Mouse (Mus musculus) embryonic facial prominence, embryonic 15.5 days (tissue): Measurements from ENCODE around the gene Lsm14a. TPM values are rescaled to one million over a fixed set of nuclear protein-coding genes. Genes with fewer than 3 reads are reported as not detected.

ENCODE experiments used
- ATAC-seq: fragments of 200-750 bp; cut with Nextera tagmentation; 2 replicates; pipeline ENCODE4 v1.8.0; 2017; ENCODE audit warnings: low read depth, moderate TSS enrichment; ENCODE audit not compliant: insufficient number of reproducible peaks, low FRiP score, low TSS enrichment
- H3K27ac ChIP-seq: fragments of 300-500 bp; sonication (generic); replicated peaks from 2 replicates; pipeline ENCODE4 v1.5.1; 2015; ENCODE audit warnings: mild to moderate bottlenecking, inconsistent platforms
- H3K27me3 ChIP-seq: fragments of 300-500 bp; sonication (generic); 2 replicates; pipeline ENCODE4 v1.6.1; 2015; ENCODE audit warnings: inconsistent platforms
- H3K36me3 ChIP-seq: fragments of 300-500 bp; sonication (generic); 2 replicates; pipeline ENCODE4 v1.6.1; 2015; ENCODE audit warnings: mild to moderate bottlenecking, inconsistent platforms
- H3K4me1 ChIP-seq: fragments of 300-500 bp; sonication (generic); 2 replicates; pipeline ENCODE4 v1.6.1; 2015; ENCODE audit warnings: inconsistent platforms
- H3K4me2 ChIP-seq: fragments of 300-500 bp; sonication (generic); replicated peaks from 2 replicates; pipeline ENCODE4 v1.6.1; 2015; ENCODE audit warnings: mild to moderate bottlenecking, inconsistent platforms
- H3K4me3 ChIP-seq: fragments of 300-500 bp; sonication (generic); replicated peaks from 2 replicates; pipeline ENCODE4 v1.5.1; 2015; ENCODE audit warnings: mild to moderate bottlenecking, inconsistent platforms
- H3K9ac ChIP-seq: fragments of 300-500 bp; sonication (generic); 2 replicates; pipeline ENCODE4 v1.6.1; 2015; ENCODE audit warnings: inconsistent platforms
- H3K9me3 ChIP-seq: fragments of 300-500 bp; sonication (generic); replicated peaks from 2 replicates; pipeline ENCODE4 v1.6.1; 2016; ENCODE audit warnings: inconsistent platforms
- WGBS: fragments of 180-500 bp; shearing (Covaris S2); methylation state at CpG from one replicate; pipeline ENCODE4 v1.1.7; 2015; 5-methylcytosine and 5-hydroxymethylcytosine counted together
- polyA plus RNA-seq: library from polyadenylated mRNA; unstranded; fragments of >200 nt; fragmentation: Nextera tagmentation; extraction: Ambion mirVana; gene quantifications from 2 replicates; pipeline ENCODE4 v1.2.1, GENCODE M21; 2015

Gene Lsm14a
- polyA plus RNA-seq, 1 experiment from 2014 or later = 90.3 TPM

DNA sequence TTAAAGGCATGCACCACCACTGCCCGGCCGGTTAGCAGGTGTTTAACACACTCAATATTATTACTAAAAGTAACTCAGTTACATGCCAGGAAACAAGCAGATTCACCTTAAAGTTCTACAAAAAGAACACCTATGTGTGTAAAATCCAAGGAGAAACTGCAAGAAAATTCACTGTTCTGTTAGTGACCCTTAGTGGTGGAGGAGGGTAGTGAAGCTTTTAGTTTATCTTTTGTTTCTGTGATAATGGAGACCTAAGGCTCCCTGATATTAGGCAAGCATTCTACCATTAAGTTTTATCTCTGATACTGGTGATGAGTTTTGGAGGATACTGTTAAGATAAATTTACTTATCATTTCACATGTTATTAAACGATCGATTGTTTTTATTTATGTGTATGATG lies 37.5 kb downstream of the Lsm14a start:
- H3K4me3 ChIP-seq = no peak overlapping the region
- H3K36me3 ChIP-seq = peaks cover 42% of the 10 kb centered on the region
- no peak overlapping the region for H3K9ac ChIP-seq
- H3K4me1 ChIP-seq = no peaks in the 10 kb centered on the region
- H3K27me3 ChIP-seq = no peaks in the 10 kb centered on the region
- no peaks in the 10 kb centered on the region for H3K9me3 ChIP-seq
- H3K4me2 ChIP-seq = no peak overlapping the region
- WGBS = 92% methylated on average over 4 of the region's 4 CpGs
- no peak overlapping the region for H3K27ac ChIP-seq
- ATAC-seq = no peak

DNA sequence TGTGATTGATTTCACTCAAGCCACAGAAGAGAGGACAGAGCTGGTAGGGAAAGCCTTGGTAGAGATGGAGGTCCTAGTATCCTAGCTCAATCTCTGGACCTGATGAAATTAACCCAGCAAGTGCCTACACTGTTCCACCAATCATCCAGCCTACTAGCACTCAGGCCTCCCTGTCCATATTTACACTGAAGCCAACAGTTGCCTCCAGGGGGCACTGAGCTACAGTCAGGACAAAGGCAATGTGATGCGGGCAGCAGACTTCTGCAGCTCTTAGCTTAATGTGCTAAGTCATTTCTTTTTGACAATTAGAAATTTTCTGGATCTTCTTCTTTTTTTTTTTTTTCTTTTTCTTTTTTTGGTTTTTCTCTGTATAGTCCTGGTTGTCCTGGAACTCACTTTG lies 41.1 kb downstream of the Lsm14a start:
- H3K4me1 ChIP-seq = no peaks in the 10 kb centered on the region
- WGBS = 89% methylated on average over 1 of the region's 1 CpGs
- no peaks in the 10 kb centered on the region for H3K9me3 ChIP-seq
- H3K9ac ChIP-seq = no peak overlapping the region
- no peak overlapping the region for H3K27ac ChIP-seq
- no peaks in the 10 kb centered on the region for H3K27me3 ChIP-seq
- H3K4me3 ChIP-seq = no peak overlapping the region
- H3K4me2 ChIP-seq = no peak overlapping the region
- peaks cover 73% of the 10 kb centered on the region for H3K36me3 ChIP-seq
- no peak for ATAC-seq

DNA sequence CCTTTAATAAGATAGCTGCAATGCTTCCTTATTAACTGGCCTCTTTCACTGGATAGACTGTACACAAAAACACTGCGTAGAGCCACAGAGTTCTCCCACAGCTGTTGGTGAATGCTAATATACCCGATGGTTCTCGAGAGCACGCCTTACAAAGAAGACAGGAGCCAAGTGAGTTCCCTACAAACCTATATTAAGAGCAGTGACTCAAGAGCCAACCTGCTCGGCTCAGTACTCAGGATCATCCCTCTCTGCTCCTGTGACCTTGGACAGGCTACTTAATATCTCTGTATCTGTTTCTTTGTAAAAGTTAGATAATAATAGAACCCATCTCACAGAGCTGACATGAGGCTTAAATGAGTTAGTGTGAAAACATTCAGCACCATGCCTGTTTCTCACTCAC lies 42.9 kb downstream of the Lsm14a start:
- no peaks in the 10 kb centered on the region for H3K27me3 ChIP-seq
- no peaks in the 10 kb centered on the region for H3K9me3 ChIP-seq
- H3K36me3 ChIP-seq = peaks cover 83% of the 10 kb centered on the region
- H3K4me1 ChIP-seq = no peaks in the 10 kb centered on the region
- H3K4me3 ChIP-seq = no peak overlapping the region
- WGBS = 93% methylated on average over 5 of the region's 5 CpGs
- no peak overlapping the region for H3K4me2 ChIP-seq
- no peak for ATAC-seq
- no peak overlapping the region for H3K27ac ChIP-seq
- H3K9ac ChIP-seq = no peak overlapping the region

DNA sequence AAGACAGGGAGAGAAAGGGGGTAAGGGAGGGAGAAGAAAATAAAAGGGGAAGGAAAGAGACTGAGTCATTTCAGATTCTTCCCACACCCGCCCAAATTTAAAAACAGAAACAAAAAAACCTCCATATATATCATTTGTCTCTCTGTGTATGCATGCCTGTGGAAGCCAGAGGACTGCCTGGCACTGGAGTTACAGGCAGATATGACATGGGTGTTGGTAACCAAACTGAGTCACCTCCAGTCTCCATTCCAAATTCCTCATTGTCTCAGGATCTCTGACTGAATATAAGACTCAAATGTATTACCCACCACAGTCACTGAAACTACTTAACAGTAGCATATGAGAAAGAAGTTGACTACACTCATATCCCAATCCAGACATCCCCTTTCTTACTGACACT lies 45.1 kb downstream of the Lsm14a start:
- Histone ChIP-seq H3K4me3 (no peak overlapping the region), H3K4me2 (no peak overlapping the region), H3K27ac (no peak overlapping the region), H3K27me3 (no peaks in the 10 kb centered on the region), H3K9me3 (no peaks in the 10 kb centered on the region), H3K9ac (no peak overlapping the region), H3K4me1 (no peaks in the 10 kb centered on the region), H3K36me3 (peaks cover 85% of the 10 kb centered on the region)
- no peak for ATAC-seq
- WGBS = 81% methylated on average over 1 of the region's 1 CpGs

DNA sequence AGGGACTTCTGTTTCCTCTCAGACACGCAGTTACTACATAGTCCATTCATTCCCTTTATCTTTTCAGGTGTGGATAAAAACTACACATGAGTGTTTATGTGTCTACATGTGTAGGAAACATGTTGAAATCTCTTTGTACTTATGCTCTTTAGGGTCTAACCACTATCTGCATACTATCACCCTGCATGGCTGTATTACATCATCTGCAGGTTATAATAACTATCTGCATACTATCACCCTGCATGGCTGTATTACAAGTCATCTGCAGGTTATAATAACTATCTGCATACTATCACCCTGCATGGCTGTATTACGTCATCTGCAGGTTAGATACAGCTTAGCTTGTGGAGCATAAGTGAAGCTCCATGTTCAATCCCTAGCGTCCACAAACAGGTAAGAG lies 46.1 kb downstream of the Lsm14a start:
- Histone ChIP-seq H3K9ac (no peak overlapping the region), H3K4me1 (no peaks in the 10 kb centered on the region), H3K4me2 (no peak overlapping the region), H3K4me3 (no peak overlapping the region), H3K36me3 (peaks cover 82% of the 10 kb centered on the region), H3K27ac (no peak overlapping the region), H3K27me3 (no peaks in the 10 kb centered on the region), H3K9me3 (no peaks in the 10 kb centered on the region)
- no peak for ATAC-seq
- WGBS = 91% methylated on average over 3 of the region's 3 CpGs

DNA sequence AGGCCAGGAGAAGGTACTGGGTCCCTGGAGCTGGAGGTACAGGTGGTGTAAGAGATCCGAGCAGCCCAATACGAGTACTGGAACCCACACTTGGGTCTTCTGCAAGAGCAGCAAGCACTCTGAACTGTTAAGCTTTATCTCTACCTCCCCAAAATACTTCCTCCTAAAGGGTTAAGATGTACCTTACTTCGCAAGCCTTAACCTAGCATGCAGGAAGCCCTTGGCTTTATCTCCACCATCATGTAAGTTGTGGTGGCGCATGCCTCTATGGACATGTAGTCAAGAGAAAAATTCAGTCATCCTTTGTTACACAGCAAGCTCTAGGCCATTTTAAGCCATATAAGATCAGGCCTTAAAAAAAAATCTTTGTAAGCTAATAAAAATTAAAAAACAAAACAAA lies 46.6 kb downstream of the Lsm14a start:
- Histone ChIP-seq H3K4me3 (no peak overlapping the region), H3K27ac (no peak overlapping the region), H3K9ac (no peak overlapping the region), H3K4me2 (no peak overlapping the region), H3K36me3 (peaks cover 81% of the 10 kb centered on the region), H3K9me3 (no peaks in the 10 kb centered on the region), H3K27me3 (no peaks in the 10 kb centered on the region), H3K4me1 (no peaks in the 10 kb centered on the region)
- 94% methylated on average over 4 of the region's 4 CpGs for WGBS
- ATAC-seq = no peak

DNA sequence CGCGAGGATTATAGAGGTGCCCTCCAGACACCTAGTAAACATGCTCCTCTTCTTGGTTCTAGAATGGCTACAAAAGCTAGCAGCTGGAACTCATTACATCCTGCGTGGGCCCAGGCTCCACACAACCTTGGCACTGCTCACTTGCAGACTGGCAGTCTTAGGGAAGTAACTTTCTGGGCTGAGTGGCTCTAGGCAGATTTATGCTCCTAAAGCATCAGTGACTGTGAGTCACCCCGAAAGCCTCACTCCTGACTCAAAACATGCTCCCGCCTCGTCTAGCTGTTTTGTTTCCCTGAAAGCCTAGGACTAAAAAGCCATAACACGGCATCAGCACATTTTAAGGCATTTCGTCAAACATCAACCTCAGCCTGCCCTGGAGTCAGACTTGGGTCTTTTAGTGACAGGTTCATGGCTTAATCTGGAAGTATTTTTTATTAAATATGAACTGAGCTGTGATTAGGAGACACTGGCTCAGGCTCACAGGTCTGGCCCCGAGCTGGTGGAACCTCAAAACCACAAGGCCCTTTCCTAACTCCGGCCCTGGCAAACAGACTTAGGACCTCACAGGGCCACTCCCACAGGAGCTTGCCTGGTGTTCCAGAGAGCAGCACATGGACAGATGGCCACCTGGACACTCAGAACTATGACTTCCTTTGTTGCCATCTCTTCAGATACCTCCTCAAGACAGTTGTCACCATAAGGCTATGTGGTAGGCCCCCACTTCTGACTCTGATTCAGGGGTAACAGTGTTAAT lies 50.9 kb downstream of the Lsm14a start:
- Histone ChIP-seq H3K36me3 (peaks cover 62% of the 10 kb centered on the region), H3K4me2 (no peak overlapping the region), H3K4me1 (peaks cover 12% of the 10 kb centered on the region; the same call in 1 of the 2 replicates), H3K9me3 (no peaks in the 10 kb centered on the region), H3K27me3 (no peaks in the 10 kb centered on the region), H3K4me3 (no peak overlapping the region), H3K27ac (no peak overlapping the region), H3K9ac (no peak overlapping the region)
- no peak for ATAC-seq
- 66% methylated on average over 10 of the region's 10 CpGs for WGBS

DNA sequence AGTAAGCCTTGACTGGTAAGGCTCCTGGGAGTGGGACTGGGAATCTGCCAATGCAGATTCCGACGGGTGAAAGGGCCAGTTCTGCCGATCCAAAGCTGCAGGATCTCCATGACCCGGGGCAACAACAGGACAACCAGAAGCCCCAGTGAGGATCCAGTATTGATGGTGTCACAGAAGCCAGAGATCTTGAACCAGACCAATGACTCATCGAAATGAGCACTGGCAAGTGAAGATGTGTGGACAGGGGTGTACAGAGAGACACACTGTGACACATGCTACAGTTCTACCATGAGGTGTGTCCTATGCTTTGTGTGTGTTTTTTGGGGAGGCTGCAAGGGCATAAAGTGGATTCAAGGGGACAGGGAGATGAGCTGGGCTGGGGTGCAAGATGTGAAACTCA lies 52.3 kb downstream of the Lsm14a start:
- Histone ChIP-seq H3K36me3 (peaks cover 51% of the 10 kb centered on the region), H3K4me2 (no peak overlapping the region), H3K27ac (no peak overlapping the region), H3K4me3 (no peak overlapping the region), H3K9ac (no peak overlapping the region), H3K9me3 (no peaks in the 10 kb centered on the region), H3K27me3 (no peaks in the 10 kb centered on the region), H3K4me1 (peaks cover 12% of the 10 kb centered on the region; the same call in 1 of the 2 replicates)
- no peak for ATAC-seq
- 90% methylated on average over 5 of the region's 5 CpGs for WGBS

DNA sequence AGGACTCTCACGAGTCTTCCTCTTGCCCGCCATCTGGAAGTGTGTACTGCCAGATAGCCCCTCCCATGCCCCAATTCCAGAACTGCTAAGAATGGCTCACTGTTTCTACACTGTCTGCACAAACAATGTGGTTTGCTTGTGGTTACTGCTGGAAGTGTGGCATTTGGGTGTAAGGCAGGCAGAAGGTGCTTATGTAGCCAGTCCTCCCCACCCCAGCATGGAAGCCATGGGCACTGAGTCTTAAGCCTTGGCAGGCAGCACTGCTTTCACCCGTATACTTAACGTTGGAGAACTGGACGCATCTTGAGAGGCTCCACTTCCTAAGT lies 54.0 kb downstream of the Lsm14a start:
- 52% methylated on average over 5 of the region's 5 CpGs for WGBS
- Histone ChIP-seq H3K4me1 (peaks cover 12% of the 10 kb centered on the region; the same call in 1 of the 2 replicates), H3K9me3 (no peaks in the 10 kb centered on the region), H3K27me3 (no peaks in the 10 kb centered on the region), H3K4me2 (no peak overlapping the region), H3K9ac (no peak overlapping the region), H3K27ac (no peak overlapping the region), H3K36me3 (peaks cover 43% of the 10 kb centered on the region), H3K4me3 (no peak overlapping the region)
- ATAC-seq = no peak

DNA sequence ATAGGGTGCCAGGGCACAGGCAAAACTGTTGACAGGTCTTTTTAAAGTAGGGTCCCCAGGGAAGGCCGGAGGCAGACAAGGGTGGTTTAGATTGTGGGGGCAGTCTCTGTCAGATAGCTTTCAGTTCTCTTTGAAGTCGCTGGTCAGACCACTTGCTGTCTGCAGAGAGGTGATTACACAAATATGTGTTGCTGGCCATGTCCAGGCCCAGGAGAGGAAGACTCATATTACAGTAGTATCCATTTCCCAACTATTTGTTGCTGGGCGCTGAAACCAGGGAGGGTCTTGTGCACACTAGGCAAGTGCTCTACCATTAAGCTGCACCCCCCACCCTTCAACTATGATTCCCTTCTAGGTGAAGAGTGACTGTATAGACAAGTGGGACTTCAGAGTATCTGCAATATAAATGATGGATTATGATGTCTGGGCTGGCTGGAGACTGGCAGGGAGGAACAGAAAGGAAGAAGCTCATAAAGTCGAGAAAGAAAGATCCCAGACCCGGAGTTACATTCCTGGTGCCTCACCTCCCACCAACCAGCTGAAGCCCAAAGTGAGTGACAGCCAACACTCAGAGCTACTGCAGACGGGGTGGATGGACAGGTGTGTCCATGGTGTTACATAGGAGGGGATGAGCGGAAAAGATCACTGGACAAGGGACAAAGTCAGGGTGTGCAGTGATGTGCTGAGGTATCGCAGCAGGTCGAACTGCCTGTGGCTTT lies 54.5 kb downstream of the Lsm14a start:
- H3K27ac ChIP-seq = 0 out of 2 replicates have a peak overlapping the region, but pooled peaks have one; percentile 4
- no peak overlapping the region for H3K4me3 ChIP-seq
- no peak overlapping the region for H3K4me2 ChIP-seq
- H3K9ac ChIP-seq = no peak overlapping the region
- no peaks in the 10 kb centered on the region for H3K9me3 ChIP-seq
- ATAC-seq = peak; percentile 41; the same call in 1 of the 2 replicates
- 50% methylated on average over 9 of the region's 9 CpGs for WGBS
- no peaks in the 10 kb centered on the region for H3K27me3 ChIP-seq
- peaks cover 38% of the 10 kb centered on the region for H3K36me3 ChIP-seq
- H3K4me1 ChIP-seq = peaks cover 12% of the 10 kb centered on the region; the same call in 1 of the 2 replicates

DNA sequence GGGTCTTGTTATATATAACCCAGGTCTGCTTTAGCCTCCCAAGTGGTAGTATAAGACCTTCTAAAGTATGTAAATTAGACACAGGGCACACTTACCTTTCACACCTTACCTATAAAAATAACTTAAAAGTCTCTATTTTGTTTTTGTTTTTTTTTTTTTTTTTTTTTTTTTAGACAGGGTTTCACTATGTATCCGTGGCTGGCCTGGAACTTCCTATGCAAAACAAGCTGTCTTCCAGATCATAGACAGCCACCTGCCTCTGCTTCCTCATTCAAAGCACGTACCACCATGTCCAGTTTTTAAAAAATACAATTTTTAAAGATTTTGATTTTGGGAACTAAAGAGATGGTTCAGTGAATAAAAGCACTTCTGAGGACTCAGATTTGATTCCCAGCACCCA lies 55.8 kb downstream of the Lsm14a start:
- Histone ChIP-seq H3K4me2 (no peak overlapping the region), H3K27ac (no peak overlapping the region), H3K9ac (no peak overlapping the region), H3K27me3 (no peaks in the 10 kb centered on the region), H3K4me1 (peaks cover 12% of the 10 kb centered on the region; the same call in 1 of the 2 replicates), H3K36me3 (peaks cover 27% of the 10 kb centered on the region), H3K9me3 (no peaks in the 10 kb centered on the region), H3K4me3 (no peak overlapping the region)
- WGBS = 91% methylated on average over 2 of the region's 2 CpGs
- no peak for ATAC-seq
